Mouse (Mus musculus) liver, postnatal 0 days (tissue): ENCODE measurements around the gene Acad10.

Experiments used
- CTCF ChIP-seq: sonication (generic); IDR thresholded peaks from 2 replicates; pipeline ENCODE4 v1.5.1; 2016; ENCODE audit warnings: antibody characterized with exemption, low read depth
- EP300 ChIP-seq: IDR thresholded peaks from 2 replicates; pipeline ENCODE4 v1.6.1; 2016; ENCODE audit warnings: antibody characterized with exemption, low read depth, mild to moderate bottlenecking

GRCm38 (mm10) chr5:121637296-121637695, 23.0 kb downstream of the Acad10 start:
- no peak for TF ChIP-seq CTCF
- no peak for TF ChIP-seq EP300
